Mouse (Mus musculus): Measurements from ENCODE around the gene Ccm2l.

Gene Ccm2l

DNA sequence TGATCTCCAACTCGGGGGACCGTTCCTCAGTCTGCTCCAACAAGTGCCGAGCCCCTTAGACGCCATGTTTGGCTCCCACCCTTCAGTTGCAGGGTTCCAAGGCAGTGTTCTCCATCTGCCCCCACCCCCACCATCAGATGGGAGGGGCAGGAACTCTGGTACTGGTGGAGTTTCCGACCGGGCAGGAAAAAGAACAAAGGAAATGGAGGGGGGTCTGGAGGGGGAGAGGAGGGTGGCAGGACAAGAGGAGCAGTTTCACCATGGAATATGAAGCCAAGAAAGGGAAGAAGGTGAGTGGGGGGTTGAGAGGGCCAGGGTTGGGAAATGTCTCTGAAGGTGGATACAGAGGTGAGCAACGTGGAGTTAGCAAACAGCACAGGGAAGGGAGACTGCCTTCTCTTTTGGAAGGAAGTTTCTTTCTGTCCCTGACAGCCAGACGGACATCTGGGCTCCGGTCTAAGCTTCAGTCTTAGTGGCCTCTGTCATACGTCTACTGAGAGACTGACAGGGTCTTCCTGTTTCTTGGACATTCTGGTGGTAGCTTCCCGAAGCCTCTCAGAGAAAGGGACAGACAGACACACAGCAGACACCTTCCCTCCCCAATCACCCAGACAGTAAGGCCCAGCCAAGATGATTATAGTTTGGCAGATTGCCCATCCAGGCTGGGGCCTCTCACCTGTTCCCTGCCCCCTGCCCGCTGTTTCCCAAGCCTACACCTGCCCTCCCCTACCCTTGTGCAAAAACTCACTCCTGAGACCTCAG, at the start of gene Ccm2l:
Gene Ccm2l (plus strand): TSS at position 209 of the 762 bp plus-strand sequence.
- DNase-seq (ENCODE audit: low read depth, low spot score): no peak

GRCm38 (mm10) chr2:153016786-153017185, 49.0 kb upstream of the Ccm2l start:
- no peak for DNase-seq (ENCODE audit: low read depth, low spot score)

DNA sequence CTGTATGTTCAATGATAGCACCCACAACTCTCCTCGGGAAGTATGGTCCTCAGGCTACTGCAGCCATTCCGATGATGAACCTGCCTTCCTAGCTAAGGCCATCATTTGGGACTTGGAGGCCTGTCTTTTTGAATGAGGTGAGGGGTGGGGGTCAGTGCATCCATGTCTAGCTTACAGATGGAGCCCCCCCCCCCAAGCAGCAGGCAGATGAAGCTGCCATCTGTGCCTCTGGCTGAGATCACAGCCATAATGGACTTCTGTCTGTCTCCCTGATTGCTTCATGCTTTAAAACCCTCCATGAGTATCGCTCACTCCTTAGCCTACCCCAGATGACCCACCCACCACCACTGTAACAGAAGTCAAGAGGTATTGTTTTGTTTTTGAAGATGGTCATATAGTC, 46.4 kb upstream of the Ccm2l start:
- DNase-seq (ENCODE audit: low read depth, low spot score): no peak

DNA sequence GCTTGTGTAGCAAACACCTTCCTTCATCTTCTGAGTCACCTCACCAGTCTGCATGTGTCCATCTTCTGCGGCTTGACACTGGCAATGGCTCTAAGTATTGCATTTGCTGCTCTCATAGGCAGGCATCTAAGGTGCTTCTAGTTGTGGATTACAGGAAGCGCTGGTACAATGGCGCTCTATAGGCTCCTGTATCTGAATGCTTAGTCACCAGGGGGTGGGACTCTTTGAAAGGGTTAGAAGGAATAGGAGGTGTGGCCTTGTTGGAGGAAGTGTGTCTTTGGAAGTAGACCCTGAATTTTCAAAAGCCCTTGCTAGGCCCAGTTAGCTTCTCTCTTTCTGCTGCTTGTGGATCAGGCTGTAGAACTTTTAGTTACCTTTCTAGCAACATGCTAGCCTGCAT, 44.6 kb upstream of the Ccm2l start:
- DNase-seq (ENCODE audit: low read depth, low spot score): no peak

GRCm38 (mm10) chr2:153022855-153023254, 42.9 kb upstream of the Ccm2l start:
- no peak for DNase-seq (ENCODE audit: low read depth, low spot score)

- no peak for DNase-seq (ENCODE audit: low read depth, low spot score)
These were observed 39.7 kb upstream of the Ccm2l start for GRCm38 (mm10) chr2:153026052-153026451.

- DNase-seq (ENCODE audit: low read depth, low spot score): no peak
These were observed 38.3 kb upstream of the Ccm2l start for GRCm38 (mm10) chr2:153027501-153027900.

GRCm38 (mm10) chr2:153030422-153030821, 35.3 kb upstream of the Ccm2l start:
- no peak for DNase-seq (ENCODE audit: low read depth, low spot score)

DNA sequence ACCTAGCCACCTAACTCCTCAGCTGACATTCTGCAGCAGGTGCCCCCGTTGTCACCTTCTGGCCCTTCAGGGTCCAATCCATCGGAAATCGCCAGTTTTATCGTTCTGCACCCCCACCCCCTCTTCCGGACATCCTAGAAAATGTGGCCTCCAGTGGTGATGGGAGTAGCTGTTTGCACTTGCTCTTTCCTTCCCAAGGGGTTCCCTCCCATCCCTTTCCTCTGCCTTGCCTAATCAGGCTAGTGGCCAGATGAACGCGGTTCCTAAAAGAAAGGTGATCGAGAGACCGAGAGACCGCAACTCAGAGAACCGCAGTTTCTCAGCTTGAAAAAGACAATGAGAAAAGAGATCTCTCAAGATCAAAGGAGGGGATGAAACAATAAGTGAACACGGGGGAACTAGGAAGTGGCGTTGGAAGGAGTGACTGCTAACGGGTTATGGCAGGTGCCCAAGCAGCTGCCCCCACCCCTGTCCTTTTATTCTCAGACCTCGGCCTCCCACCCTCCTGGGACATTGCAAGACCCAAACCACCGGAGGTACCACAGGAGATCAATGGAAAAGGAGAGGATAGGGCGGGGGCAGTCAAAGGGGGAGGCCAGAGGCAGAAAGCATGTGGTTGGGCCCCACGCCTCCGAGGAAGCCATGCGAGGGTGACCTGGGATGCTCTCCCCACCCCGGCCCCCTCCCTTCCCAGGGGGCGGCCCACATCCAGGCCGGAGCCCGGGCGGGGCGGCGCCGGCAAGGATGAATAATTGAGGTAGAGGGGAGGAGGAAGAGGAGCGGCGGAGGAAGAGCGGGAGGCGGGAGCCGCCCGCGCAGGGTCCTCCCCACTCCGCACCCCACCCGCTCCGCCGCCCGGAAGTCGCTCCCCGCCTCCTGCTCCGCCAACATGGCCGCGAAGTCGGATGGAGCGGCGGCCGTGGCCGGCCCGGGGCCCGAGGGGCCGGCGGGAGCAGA, 34.4 kb upstream of the Ccm2l start, which contains the start of gene Xkr7:
Gene Xkr7 (plus strand): TSS at position 727 of the 957 bp plus-strand sequence.
- no peak for DNase-seq (ENCODE audit: low read depth, low spot score)

DNA sequence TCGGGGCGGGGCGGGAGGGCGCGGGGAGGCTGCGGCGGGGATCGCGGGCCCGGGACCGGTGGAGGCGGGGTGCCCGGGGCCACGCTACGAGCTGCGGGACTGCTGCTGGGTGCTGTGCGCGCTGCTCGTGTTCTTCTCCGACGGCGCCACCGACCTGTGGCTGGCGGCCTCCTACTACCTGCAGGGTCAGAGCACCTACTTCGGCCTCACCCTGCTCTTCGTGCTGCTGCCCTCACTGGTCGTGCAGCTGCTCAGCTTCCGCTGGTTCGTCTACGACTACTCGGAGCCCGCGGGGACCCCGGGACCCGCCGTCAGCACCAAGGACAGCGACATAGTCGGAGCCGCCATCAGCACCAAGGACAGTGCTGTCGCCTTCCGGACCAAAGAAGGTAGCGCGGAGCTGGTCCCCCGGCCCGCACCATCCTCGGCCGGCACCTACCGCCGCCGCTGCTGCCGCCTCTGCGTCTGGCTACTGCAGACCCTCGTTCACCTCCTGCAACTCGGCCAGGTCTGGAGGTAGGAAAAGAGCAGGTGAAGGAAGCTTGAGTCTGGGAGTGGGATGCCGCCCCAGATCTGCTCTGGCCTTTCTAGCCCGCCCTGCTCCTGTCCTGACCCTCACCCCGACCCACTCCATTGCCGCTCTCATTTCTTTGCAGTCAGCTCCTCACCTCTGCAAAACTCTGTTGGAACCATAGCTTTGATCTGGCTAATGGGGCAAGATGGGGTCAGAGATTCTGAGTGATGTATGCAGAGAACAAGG, 33.5 kb upstream of the Ccm2l start:
- peak; percentile 28 for DNase-seq (ENCODE audit: low read depth, low spot score)

- DNase-seq (ENCODE audit: low read depth, low spot score): no peak
These were observed 32.8 kb upstream of the Ccm2l start for GRCm38 (mm10) chr2:153032973-153033372.

- DNase-seq (ENCODE audit: low read depth, low spot score): no peak
These were observed 32.1 kb upstream of the Ccm2l start for GRCm38 (mm10) chr2:153033545-153034230.

- DNase-seq (ENCODE audit: low read depth, low spot score): no peak
These were observed 29.1 kb upstream of the Ccm2l start for GRCm38 (mm10) chr2:153036690-153037089.

DNA sequence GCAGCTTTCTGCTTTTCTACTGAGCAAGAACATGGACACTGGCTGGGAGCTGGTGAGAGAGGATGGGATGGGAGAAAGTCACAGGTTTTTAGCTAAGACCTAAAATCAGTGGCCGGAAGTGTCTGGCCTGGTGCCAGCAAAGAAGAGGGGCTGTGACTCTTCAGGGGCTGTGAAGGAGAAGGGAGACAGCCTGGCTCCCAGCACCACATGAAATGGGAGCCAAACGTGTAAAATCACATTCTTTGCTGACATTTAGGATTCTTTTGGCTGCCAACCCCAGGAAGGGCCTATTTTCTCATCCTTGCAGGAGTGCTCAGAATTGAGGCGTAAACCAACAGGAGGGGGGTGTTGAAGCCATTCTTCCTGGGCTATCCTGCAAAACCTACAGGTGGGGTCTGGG, 21.9 kb upstream of the Ccm2l start:
- DNase-seq (ENCODE audit: low read depth, low spot score): no peak

GRCm38 (mm10) chr2:153045884-153046299, 19.9 kb upstream of the Ccm2l start:
- DNase-seq (ENCODE audit: low read depth, low spot score): no peak

GRCm38 (mm10) chr2:153047828-153048465, 17.8 kb upstream of the Ccm2l start:
- DNase-seq (ENCODE audit: low read depth, low spot score): no peak

DNA sequence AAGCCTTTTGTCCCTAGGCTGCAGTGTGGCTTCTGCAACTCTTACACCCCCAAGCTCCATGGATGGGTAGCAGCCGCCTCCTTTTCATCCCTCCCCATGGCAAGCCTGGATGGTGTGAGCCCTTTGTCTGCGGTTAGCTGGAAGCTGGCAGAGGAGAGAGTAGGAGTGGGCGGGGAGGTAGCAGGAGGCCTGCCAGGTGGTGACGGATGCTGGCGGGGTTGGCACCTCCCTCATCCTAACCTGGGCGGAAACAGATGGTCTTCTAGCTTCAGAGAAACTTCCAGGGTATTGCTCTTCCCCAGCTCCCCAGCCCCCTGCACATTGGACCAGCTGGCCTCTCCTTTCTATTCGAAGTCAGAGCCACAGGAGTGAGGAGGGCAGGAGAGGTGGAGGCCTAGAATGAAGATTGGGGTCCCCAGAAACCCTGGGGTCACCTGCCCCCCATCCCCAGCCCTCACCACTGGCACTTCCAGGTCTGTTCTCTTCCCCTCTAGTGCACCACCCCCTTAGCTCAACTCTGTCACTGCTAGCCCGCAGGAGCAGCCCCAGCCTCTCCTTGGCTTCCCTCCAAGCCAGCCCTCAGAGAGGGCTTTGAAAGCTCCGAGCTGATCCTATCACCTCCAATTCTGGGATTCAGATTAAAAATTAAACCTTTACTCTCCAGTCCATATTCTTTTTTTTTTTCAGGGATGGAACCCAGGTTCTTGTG, 16.3 kb upstream of the Ccm2l start:
- DNase-seq (ENCODE audit: low read depth, low spot score): no peak

DNA sequence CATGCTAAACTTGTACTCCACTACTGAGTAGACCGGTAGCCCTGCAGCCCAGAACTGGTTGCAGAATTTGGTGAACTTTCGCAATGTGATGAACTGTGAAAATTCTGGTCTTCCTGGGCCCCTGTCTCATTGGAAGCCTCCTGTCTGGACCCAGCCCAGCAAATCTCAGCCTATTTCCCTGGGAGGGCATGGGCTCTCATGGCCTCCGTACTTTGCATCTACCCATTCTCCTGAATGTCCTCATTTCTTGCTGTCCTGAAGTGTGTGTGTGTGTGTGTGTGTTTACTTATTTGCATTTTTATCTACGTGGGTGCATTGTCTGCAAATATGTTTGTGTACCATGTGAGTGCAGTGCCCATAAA, 15.8 kb upstream of the Ccm2l start:
- no peak for DNase-seq (ENCODE audit: low read depth, low spot score)

- no peak for DNase-seq (ENCODE audit: low read depth, low spot score)
These were observed 14.7 kb upstream of the Ccm2l start for GRCm38 (mm10) chr2:153051095-153051494.

- no peak for DNase-seq (ENCODE audit: low read depth, low spot score)
These were observed 14.2 kb upstream of the Ccm2l start for GRCm38 (mm10) chr2:153051537-153051936.
